Mouse (Mus musculus): ENCODE data around the gene Dffa.
"Not testable (repeated sequence)": the region's sequence is repeated elsewhere in the genome, so short reads cannot be mapped to it uniquely, and the experiment has no call there.

The Dffa gene

DNA sequence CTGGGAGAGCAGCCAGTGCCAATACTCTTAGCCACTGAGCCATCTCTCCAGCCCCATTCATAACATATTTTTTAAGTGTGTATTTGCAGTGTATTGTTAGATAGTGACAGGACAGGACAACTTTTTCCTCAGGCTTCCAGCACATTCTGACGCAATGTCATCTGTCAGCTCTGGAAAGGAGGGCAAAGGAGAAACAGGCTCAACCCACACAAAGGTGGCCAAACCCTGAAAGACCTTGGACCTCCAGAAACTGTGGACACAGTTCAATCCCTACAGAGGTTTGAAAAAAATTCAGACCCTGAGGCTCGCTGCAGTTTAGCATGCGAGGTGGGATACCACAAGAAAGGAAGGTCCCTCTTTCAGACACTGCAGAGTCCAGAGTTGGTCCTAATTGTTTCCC, 6.0 kb upstream of the Dffa start:
- intact Hi-C loops (cut with DNase I), result no loop called here

DNA sequence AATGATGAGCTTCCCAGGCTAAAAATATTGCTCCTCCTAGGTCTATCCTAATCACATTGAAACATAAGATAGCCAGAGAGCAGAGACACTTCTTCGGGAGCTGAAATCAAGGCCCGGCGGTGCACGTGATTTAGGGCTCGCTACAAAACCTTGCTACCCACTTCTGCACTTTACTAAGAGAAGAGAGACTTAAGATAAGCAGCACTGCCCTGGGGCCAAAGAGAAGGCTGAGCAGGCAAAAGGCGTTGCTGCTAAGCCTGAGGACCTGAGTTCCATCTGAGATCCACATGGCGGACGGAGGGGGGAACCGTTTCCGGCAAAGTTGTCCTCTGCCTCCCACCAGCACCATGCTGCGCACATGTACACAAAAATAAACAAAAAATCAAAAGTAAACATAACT, 5.4 kb upstream of the Dffa start:
- intact Hi-C loops (cut with DNase I), result no loop called here

DNA sequence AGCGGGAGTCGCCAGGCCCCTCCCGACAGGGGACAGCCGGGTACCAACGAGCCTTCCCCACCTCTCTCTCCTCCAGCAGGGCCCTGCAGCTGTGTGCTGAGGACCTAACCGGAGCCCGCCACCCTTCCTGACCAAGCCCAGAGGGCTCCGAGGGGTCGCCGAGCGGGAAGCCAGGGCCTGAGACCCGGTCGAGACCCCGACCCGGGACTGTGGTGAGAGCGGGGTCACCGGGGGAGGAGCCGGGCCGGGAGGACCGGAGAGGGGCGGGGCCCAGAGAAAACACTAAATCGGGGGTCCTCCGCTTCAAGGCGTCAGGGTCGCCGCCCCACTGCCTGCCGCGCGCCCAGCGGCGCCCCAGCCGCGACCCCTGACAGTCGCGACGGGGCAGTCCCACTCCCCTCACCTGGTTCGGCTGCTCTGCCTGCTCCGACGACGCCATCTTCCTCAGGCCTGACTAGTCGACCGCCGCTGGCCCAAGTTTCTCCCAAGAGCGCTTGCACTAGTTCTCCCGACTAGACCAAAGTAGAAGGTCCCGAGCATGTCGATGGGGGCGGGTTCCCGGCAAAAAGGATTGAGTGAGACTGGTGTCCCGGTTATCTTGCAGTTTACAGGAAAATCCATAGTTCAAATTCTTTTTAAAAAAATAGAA, 4.5 kb upstream of the Dffa start, which contains the start of gene Pex14:
TSS of gene Pex14 (minus strand) at position 508 of the 649 bp plus-strand sequence.
- intact Hi-C loops (cut with DNase I), result no loop called here

DNA sequence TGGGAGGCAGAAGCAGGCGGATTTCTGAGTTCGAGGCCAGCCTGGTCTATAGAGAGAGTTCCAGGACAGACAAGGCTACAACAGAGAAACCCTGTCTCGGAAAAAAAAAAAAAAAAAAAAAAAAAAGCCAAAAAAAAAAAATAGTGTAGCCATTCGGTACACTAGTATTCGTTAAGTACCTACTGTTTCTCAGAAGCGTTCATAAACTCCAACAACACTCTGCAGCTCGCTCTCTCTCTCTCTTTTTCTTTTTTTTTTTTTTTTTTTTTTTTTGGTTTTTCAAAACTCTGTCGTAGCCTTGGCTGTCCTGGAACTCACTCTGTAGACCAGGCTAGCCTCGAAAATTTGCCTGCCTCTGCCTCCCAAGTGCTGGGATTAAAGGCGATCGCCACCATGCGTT, 3.5 kb upstream of the Dffa start:
- intact Hi-C loops (cut with DNase I), result not testable (repeated sequence)

DNA sequence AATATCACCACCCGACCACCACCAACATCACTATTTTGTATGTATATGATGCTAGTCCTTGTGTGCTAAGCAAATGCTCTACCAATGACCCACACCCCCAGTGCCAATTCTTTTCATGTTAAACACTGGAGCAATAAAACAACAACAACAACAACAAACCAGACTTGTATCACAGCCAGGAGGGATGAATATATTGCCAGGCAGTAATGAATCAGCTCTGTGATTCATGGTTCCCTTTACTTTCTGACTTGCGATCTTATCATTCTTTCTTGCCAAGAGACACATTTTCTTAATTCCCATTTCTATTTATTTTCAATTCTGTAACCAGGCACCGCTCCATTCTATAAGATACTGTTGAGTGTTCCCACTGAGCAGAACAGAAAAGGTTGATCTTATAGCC, 2.5 kb upstream of the Dffa start:
- intact Hi-C loops (cut with DNase I), result no loop called here

DNA sequence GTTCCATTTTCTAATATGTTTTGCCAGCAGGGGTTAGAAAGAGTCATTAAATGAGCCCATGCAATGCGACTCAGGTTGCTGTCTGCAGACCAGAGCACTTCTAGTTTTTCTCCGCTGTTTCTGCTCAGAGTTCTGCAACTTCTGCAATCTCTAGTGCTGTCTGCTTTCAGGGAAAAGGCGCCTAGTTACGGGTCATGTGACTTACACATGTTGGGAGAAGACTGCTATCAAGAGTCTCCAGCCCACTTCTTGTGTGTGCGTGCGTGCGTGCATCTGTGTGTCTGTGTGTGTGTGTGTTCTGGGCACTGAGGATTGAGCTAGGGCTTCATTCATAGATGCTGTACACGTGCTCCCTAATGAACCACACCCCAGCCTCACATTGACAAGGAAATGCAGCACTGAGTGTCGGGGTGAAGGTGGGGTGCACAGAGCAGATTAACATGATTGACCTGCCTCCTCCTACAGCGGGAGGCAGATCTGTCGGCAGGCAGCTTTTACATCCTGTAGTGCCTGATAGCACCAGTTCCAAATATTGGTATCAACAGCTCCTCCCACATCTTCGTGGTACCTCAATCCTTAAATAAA, 16.1 kb downstream of the Dffa start:
- intact Hi-C loops (cut with DNase I), result not testable (repeated sequence)

DNA sequence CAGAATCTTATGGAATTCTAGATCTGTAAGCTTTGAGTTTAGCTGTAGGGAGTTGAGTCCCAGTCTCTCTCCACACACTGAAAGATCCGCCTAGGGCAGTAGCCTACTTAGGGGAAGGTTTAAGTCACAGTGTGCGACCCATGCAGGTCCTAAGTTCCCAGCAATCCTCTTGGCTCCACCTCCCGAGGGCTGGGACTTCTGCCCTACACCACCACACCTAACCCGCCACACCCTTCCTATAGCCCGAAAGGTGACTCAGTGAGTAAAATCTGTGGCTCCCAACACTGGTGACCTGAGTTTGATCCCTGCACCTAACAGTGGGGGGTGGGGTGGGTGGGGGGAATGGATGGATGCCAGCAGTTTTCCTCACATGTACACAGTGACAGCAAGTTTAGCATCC, 19.5 kb downstream of the Dffa start:
- intact Hi-C loops (cut with DNase I), result no loop called here

DNA sequence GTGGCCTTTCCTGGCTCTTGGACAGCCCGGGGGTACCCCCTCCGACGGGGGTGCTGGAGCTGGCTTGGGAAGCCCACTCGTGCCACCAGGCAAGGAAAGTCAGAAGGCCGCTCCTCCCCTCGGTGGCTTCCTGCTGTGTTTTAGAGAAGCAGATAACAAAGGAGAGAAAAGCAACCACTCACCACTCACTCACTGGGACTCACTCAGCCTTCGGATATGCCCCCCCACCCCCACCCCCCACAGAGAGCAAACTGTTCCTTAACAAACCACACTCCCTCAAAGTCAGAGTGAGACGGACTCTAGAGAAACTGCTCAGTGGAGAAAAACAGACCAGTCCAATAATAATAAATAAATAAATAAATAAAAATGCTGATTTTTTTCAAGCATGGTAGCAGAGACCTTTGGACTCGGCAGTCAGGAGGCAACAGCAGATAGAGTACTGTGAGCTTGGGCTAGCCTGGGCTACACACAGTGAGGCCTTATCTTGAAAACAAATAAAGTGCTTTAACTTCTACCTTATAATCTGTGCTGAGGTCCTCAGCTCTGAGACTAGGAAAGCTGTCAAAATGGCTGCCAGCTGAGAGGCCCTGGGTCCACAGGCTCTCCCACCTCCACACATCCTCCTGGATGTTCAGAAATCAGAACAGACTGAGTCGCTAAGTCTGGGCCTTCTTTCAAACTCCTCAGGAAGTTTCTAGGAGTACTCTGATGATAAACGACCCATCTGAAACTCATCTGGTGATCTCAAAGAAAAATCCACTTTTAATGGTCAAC, 21.6 kb downstream of the Dffa start:
- intact Hi-C loops (cut with DNase I), result no loop called here

DNA sequence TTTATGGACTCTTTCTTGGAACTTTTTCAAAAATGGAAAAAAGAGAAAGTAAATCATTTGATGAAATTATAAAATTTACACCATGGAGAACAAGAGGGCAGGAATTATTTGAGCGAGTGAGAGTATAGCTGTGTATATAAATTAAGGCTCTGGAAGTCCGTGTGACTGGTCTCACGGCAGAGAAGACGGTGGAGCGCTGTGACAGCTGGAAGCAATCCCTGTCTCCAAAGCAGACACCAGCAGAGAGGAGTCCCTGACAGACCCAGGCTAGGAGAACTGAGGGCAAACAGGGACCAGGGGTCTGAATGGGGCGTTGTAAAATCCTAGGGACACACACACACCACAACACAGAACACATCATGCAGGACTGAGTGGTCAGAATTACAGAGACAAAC, 22.2 kb downstream of the Dffa start:
- intact Hi-C loops (cut with DNase I), result no loop called here

DNA sequence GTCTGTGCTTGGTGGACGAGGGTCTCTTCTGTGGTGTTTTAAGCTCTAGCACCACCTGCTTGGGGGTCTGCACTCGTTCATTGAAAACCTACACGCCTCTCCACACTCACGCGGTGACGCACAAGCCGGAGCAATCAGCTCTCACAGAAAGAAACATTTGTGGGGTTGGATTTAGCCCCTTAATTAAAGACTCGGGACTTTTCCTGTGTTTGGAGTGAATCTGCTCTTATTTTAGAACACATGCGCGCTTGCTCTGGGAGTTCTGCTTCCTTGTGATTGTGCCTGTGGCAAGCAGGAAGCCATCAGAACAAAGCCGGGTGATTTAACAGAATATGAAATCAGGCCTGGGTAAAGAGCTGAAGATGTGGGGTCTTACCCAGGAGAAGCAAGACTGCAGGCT, 22.7 kb downstream of the Dffa start, which contains the start of gene Cort:
TSS of gene Cort (minus strand) at position 101 of the 400 bp plus-strand sequence.
- intact Hi-C loops (cut with DNase I), result no loop called here

DNA sequence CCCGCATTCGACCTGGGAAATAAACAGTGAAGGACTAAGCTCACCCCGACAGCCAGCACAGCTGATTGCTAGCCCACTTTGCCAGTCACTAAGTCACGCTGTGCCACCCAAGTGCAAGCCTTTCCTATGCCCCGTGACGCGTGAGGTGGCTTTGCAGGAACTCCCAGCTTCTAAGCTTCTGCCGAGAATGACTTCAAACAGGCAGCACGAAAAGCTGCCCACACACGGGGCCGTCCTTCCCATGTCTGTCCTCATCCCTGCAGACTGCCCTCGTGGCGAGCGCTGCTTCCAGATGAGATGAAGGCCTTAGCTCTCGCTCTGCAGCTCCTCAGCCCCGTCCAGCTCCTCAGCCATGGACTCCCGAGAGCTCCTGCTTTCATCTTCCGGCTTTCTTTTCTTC, 24.5 kb downstream of the Dffa start:
- intact Hi-C loops (cut with DNase I), result no loop called here

DNA sequence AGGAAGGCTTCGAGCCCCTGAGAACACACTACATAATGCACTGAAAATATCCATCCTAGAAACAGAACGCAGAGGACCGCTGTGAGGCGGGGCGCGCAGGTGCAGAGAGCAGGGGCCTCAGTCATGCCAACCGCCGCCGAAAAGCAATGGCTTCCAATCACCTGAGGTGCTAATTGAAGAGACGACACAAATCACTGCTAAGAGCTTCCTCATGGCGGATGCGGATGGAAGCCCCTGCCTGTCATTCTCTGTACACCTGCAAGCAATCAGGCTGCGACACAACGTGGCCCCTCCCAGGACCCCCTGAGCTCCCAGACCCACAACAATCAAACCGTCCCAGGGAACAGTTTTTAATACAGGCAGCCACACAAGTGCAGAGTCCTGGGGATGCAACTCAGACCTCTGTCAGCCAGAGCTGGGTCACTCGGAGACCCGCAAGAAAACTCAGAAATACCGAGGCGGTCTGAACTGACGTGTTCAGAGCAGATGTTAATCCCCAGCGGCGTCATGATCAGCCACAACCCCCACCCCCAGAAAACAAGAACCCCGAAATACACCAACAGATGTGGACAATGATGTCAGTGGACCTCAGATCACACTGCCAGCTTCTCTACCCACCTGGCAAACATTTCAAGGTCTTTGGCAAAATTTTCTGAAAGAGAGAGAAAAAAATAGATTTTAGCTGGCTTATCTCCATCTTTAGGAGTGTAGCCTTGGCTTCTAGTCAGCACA, 27.2 kb downstream of the Dffa start:
- intact Hi-C loops (cut with DNase I), result no loop called here

DNA sequence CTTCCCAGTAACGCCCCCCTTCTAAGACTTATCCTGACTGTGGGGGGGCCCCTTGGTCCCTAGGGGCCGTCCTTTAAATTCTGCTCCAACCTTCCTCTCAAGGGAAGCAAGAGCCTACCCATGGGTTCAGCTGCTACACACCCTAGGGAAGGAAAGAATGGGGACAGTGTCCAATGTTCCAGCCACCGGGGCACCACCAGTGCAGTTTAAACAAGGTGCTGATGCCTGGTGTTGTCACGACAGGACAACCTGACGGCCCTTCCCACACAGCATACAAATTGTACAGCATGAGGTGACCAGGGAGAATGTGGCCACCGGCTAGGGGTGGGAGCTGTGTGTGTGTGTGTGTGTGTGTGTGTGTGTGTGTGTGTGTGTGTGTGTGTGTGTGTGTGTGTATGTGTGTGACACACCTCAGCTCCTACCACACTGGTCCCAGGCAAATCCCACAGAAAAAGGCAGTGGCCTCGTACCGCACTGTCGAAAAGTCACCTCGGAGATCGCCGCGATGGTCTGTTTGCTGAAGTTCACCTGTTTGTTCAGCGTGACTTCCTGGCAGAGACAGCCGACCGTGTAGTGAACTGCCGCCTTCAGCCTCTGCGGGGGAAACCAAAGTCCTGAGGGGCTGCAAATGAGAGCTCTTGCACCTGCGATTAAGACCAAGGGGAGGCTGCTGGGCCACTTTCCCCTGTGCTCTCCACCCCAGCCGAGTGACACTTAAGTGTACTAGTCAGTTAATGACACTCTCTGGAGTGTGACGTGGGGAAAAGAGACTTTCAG, 28.0 kb downstream of the Dffa start:
- intact Hi-C loops (cut with DNase I), result no loop called here

DNA sequence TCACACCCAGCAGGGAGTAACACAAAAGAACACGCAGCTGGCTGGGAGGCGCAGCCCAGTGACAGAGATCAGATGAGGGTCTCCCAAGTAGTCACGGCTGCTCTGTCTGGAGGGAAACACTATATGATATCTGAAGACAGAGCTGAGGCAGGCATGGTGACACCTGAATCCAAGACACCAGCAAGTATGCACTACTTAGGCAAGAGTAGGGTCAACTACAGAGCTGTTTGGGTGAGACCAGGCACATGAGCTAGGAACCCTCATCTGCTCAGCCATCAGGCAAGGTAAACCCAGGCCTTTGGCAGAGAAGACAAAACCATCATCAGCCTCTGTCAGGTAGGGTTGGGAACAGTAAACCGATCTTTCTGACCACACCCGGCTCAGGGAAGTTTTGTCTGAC, 29.4 kb downstream of the Dffa start:
- intact Hi-C loops (cut with DNase I), result no loop called here

DNA sequence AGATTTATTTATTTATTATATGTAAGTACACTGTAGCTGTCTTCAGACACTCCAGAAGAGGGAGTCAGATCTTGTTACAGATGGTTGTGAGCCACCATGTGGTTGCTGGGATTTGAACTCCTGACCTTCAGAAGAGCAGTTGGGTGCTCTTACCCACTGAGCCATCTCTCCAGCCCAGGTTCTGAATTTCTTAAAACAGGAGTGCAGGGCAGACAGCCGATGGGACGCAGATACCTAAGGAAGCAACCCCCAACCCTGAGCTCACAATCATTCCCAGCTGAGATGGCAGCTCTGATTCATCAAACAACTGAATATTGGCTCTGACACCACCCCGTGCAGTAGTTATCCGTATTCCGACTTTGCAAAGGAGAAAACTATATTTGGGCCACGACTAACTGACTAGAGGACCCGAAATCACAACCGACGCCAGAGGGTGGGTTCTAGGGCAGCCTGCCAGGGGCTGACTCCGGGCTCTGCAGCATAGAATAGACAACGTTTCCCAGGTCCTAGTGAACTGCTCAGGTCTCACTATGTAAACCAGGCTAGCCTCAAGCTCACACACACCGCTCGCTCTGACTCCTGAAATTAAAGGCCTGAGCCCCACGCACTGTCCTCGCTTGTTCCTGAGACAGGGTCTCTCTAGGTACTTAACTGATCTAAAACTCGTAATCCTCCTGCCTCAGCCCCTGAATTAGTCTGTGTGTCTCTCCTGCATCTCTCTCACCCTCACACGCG, 32.3 kb downstream of the Dffa start:
- intact Hi-C loops (cut with DNase I), result loop anchor here (2.0 kb wide), 1 partner anchor 59 kb away; no protein-coding TSS in a partner anchor

DNA sequence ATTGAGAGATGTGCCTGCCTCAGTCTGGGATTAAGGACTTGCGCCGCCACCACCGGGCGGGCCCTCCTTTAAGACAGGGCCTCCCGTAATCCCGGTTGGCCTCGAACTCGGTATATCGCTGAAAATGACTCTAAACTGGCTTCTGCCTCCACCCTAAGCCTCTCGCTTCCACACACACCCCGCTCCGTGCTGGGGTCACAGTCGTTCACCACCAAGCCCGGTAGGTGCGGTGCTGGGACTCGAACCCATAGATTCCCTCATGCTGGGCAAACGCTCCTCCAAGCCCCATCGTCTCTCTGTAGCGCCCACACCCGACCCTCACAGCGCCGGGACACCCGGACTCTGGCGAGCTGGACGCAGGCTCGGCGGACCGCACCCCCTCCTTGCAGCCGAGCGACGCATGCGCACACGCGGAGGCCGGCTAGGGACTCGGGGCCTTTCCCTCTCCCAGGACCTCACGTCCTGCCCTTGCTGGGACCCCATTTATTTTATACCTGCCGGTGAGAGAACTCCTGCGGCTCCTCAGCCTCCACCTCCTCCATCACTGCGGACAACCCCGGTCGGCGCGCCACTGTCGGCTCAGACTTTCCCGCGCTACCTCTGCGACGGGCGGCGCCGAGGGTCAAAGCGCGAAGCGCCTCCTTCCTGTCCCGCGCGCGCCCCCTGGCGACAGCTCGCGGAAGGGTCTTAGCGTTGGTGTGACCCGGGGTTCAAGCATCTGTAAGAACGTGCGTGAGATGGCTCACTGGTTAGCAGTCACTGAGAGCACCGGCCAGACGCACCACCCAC, 33.2 kb downstream of the Dffa start, which contains the start of gene Cenps:
TSS of gene Cenps (minus strand) at position 648 of the 789 bp plus-strand sequence.
- intact Hi-C loops (cut with DNase I), result loop anchor here (2.0 kb wide), 1 partner anchor 60 kb away; no protein-coding TSS in a partner anchor

DNA sequence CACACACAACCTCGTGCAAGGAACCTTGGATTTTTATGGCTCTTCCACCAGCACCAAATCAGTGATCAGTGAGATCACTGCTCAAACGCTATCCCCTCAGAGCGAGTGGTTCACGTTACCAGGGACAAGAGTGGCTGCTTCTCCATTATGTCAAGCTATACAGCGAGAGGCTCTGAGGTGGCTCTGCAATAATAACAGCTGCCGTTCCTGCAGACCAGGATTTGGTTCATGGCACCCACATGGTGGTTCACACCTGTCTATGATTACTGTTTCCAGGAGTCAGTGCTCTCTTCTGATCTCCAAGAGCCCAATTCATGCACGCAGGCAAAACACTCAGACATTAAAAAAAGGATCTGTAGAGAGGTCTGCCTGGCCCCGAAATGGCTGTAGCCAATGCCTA, 34.6 kb downstream of the Dffa start:
- intact Hi-C loops (cut with DNase I), result no loop called here

DNA sequence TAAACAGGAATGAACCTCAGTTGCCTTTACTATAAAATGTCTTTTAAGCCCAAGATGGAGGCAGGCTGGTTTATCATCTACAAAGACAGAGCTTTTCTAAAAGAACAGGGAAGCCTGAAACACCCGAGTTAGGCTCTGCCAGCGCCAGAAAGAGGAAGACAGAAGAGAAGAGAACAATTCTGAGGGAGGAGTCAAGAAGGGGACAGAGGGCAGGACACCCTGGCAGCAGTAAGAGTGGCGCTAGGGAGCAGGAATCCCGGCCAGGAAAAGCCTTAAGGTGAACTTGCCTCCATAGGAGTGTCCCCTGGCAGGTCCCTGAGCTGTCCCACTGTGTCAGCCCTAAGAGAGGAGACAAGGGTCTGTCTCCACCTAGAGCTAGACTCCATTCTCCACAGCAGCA, 39.6 kb downstream of the Dffa start:
- intact Hi-C loops (cut with DNase I), result loop anchor here (10.0 kb wide), 1 partner anchor 401 kb away; no protein-coding TSS in a partner anchor

DNA sequence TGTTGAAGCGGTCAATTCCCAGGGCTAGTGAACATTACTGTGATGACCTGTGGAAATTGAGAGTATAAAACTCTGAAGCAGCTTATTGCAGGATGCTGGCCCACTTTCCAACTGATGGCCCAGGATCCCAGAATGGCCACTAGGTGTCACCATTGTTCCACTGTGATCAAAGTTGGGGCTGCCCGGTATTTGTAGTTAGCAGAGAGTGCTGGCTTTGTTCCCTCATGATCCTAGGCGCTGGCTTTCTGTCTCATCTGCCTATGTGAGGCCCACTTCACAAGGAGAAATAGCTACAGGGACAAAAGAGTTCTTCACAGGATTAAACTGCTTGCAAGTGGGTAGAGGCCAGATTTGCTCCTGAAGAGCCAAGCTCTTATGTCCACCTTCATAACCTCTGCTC, 40.5 kb downstream of the Dffa start:
- intact Hi-C loops (cut with DNase I), result loop anchor here (10.0 kb wide), 1 partner anchor 400 kb away; no protein-coding TSS in a partner anchor

All from adrenal gland (tissue).